Mouse (Mus musculus) R1 (cell line): ENCODE data around the gene Vmn2r98.
"Not testable (repeated sequence)": the region's sequence is repeated elsewhere in the genome, so short reads cannot be mapped to it uniquely, and the experiment has no call there.

Experiments used
- DNase-seq: peaks from one replicate; pipeline ENCODE4 v3.0.0-alpha.2; 2018; ENCODE audit warnings: low read depth, low spot score

The Vmn2r98 gene

GRCm38 (mm10) chr17:19053160-19053559 is at the start of gene Vmn2r98:
TSS of gene Vmn2r98 (plus strand) at chr17:19053460.
- not testable (repeated sequence) for DNase-seq

GRCm38 (mm10) chr17:19031441-19031840 is 21.8 kb upstream of the Vmn2r98 start:
- not testable (repeated sequence) for DNase-seq

- DNase-seq = no peak
Observed at GRCm38 (mm10) chr17:19031962-19032361, 21.3 kb upstream of the Vmn2r98 start.

- DNase-seq = no peak
Observed at GRCm38 (mm10) chr17:19032721-19033120, 20.5 kb upstream of the Vmn2r98 start.
